Mouse (Mus musculus) bone marrow, adult 2 months (tissue): ENCODE measurements around the gene Lyrm9.

ENCODE experiments used
- CTCF ChIP-seq: fragments of 200-500 bp; IDR thresholded peaks from 2 replicates; pipeline ENCODE4 v1.5.1; 2011; ENCODE audit warnings: low read length, control low read depth; ENCODE audit not compliant: control insufficient read depth, insufficient read depth
- POLR2A ChIP-seq: fragments of 200-500 bp; IDR thresholded peaks from 2 replicates; pipeline ENCODE4 v1.6.1; 2011; ENCODE audit warnings: low read depth, mild to moderate bottlenecking, control low read depth, low read length, borderline replicate concordance; ENCODE audit not compliant: control insufficient read depth

DNA sequence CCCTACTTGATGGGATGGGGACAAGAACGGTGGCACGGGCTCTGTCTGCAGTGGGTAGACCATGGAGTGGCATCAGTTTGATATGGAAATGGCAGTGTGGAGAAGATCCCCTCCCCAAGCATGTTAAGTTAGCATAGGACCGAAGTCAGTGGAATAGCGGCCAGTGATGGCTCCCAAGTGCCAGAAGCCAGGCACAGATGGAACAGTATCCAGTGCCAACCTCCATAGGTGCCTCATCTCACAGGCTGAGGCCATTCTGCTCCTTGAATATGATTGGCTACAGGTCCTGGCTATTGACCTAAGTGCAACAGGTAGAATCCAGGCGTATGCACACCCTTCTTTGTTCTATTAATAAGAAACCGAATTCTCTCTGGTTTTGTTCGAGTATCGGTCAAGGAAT, 15.6 kb downstream of the Lyrm9 start:
- no peak for TF ChIP-seq POLR2A
- TF ChIP-seq CTCF: no peak
